Mouse (Mus musculus): ENCODE measurements at regions not wholly inside any gene's neighbourhood (a gene's known extent, or its start where the extent isn't known, plus 50 kb on each side); places are given as distances from the start of the nearest gene placed in this dataset.

DNA sequence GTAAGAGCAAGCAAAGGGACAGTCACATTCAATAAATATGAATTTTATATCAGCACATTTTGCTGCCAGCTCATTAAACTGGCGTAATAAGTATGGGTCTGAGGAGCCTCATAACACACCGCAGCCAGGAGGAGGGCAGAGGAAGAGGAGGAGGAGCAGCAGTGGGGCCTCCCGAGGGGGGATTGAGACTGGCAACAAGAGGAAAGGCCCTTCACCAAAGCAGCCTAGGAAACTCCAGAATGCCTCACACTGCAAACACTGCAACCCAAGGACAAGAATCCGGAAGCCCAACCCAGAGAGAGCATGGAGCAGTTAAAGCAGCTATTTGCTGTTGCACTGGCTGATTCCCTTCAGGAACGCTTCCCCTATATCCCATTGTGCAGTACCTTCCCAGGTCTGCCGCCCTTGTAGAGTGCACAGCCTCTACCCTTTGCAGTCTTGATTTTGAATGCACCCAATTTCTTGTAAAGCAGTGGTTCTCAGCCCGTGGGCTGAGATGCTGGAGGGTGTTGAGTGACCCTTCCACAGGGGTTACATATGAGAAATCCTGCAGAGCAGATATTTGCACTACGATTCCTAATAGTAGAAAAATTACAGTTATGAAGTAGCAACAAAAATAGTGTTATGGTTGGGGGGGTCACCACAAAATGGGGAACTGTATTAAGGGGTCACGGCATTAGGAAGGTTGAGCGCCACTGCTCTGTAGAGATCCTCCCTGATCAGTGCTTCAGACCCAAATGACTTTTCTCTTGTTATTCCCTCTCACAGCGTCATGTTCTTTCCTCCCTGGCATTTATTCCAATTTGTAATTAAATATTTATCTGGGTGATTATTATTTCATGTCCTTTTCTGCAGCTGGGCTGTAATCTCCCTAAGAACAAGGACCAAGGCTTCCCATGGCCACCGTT, 82.0 kb upstream of the Gprc5b start:
- TF ChIP-seq CTCF (conservative IDR thresholded peaks at IDR 0.05; ENCODE audit: insufficient read depth, insufficient read length, low read depth, low read length) (no peak), POLR2A (IDR thresholded peaks at IDR 0.05; ENCODE audit: low read depth, low read length) (no peak)

Measured in kidney, adult 2 months (tissue).